Mouse (Mus musculus): ENCODE measurements at regions not wholly inside any gene's neighbourhood (a gene's known extent, or its start where the extent isn't known, plus 50 kb on each side); places are given as distances from the start of the nearest gene placed in this dataset.

DNA sequence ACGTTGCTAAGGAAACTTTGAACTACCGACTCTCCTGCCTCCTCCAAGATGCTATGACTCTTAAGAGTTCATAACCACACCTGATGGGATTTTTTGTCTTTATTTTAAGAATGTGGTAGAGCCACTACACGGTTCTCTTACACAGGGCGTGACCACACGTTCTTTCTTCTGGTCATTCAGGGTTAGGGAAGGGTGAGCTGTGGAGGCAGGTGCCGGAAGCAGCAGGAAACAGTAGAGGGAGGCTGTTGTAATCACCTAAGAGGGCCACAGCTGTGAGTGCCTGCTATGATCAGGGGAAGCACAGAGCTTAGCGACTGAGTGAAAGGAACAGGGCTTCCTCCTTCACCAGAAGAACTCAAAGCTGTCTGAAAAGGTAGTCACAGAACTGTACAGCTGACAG is 50.6 kb upstream of the Larp1 start:
- 47% methylated on average over 7 of the region's 7 CpGs for WGBS (ENCODE audit: insufficient replicate concordance)
- Histone ChIP-seq H3K36me3 (replicated peaks; ENCODE audit: control insufficient read depth, insufficient read depth, low read depth) (no peaks in the 10 kb centered on the region), H3K4me1 (replicated peaks; ENCODE audit: control insufficient read depth in 2 of 2, insufficient read depth in 2 of 2, low read length in 1 of 2) (peaks cover 79 to 85% of the 10 kb centered on the region in 2 experiments), H3K9ac (replicated peaks) (no peak overlapping the region), H3K27ac (peak overlapping the region; percentile 88), H3K27me3 (ENCODE audit: control insufficient read depth, insufficient read depth, low read length) (no peaks in the 10 kb centered on the region), H3K4me2 (ENCODE audit: low read depth) (no peak overlapping the region), H3K4me3 (ENCODE audit: insufficient read depth in 1 of 2, low read depth in 2 of 2, low read length in 2 of 2) (no peak overlapping the region), H3K9me3 (ENCODE audit: control insufficient read depth, low read length) (no peaks in the 10 kb centered on the region)
- TF ChIP-seq CTCF (IDR thresholded peaks at IDR 0.05; ENCODE audit: low read depth) (no peak), EP300 (IDR thresholded peaks at IDR 0.05; ENCODE audit: low read depth) (no peak)
- no peak for ATAC-seq (ENCODE audit: insufficient read depth)
- no peak for DNase-seq (ENCODE audit: low read depth in 3 of 3, low spot score in 3 of 3)

DNA sequence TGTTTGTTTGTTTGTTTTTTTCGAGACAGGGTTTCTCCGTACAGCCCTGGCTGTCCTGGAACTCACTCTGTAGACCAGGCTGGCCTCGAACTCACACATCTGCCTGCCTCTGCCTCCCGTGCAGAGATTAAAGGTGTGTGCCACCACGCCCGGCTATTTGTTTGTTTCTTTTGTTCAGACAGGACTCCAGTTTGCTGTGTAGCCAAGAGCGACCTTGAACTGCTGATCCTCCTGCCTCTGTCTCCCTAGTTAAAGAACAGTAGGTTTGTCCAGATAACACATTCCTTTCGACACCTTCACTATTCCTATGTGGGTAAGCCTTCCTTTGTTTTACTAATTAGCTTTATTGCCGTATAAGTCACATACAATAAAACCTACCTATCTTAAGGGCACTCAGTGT is 52.0 kb upstream of the Larp1 start:
- H3K9me3 ChIP-seq (ENCODE audit: control insufficient read depth, low read length) = no peaks in the 10 kb centered on the region
- H3K4me2 ChIP-seq (ENCODE audit: low read depth) = no peak overlapping the region
- no peak for TF ChIP-seq EP300 (IDR thresholded peaks at IDR 0.05; ENCODE audit: low read depth)
- TF ChIP-seq CTCF (IDR thresholded peaks at IDR 0.05; ENCODE audit: low read depth) = no peak
- DNase-seq (ENCODE audit: low read depth in 3 of 3, low spot score in 3 of 3) = no peak
- peak overlapping the region; percentile 45 for H3K27ac ChIP-seq
- no peaks in the 10 kb centered on the region for H3K36me3 ChIP-seq (replicated peaks; ENCODE audit: control insufficient read depth, insufficient read depth, low read depth)
- no peak overlapping the region for H3K4me3 ChIP-seq (ENCODE audit: insufficient read depth in 1 of 2, low read depth in 2 of 2, low read length in 2 of 2)
- H3K4me1 ChIP-seq (replicated peaks; ENCODE audit: control insufficient read depth in 2 of 2, insufficient read depth in 2 of 2, low read length in 1 of 2) = peaks cover 81 to 91% of the 10 kb centered on the region in 2 experiments
- H3K27me3 ChIP-seq (ENCODE audit: control insufficient read depth, insufficient read depth, low read length) = no peaks in the 10 kb centered on the region
- no peak for ATAC-seq (ENCODE audit: insufficient read depth)
- H3K9ac ChIP-seq (replicated peaks) = no peak overlapping the region
- 73% methylated on average over 9 of the region's 9 CpGs for WGBS (ENCODE audit: insufficient replicate concordance)

DNA sequence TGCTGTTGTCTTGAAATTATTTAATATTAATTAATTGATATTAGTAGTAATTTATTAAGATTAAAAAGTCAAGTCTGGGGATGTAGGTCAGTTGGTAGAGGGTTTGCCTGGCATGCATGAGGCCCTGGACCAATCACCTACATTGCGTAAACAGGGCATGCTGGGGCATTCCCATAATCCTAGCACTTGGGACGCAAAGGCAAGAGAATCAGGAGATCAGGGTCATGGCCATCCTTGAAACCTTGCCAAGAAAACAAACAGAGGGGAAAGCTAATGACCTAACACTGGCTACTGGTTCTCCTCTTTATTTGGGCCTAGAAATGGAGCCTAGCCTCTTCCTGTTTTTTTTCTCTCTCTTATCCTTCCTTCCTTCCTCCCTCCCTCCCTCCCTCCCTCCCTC is 52.8 kb upstream of the Larp1 start:
- Histone ChIP-seq H3K27me3 (ENCODE audit: control insufficient read depth, insufficient read depth, low read length) (no peaks in the 10 kb centered on the region), H3K4me1 (replicated peaks; ENCODE audit: control insufficient read depth in 2 of 2, insufficient read depth in 2 of 2, low read length in 1 of 2) (peaks cover 82 to 92% of the 10 kb centered on the region in 2 experiments), H3K4me2 (ENCODE audit: low read depth) (no peak overlapping the region), H3K9me3 (ENCODE audit: control insufficient read depth, low read length) (no peaks in the 10 kb centered on the region), H3K27ac (peak overlapping the region; percentile 97), H3K4me3 (ENCODE audit: insufficient read depth in 1 of 2, low read depth in 2 of 2, low read length in 2 of 2) (no peak overlapping the region), H3K36me3 (replicated peaks; ENCODE audit: control insufficient read depth, insufficient read depth, low read depth) (no peaks in the 10 kb centered on the region), H3K9ac (replicated peaks) (0 out of 2 replicates have a peak overlapping the region, but pooled peaks have one; percentile 14)
- WGBS (ENCODE audit: insufficient replicate concordance) = 94% methylated on average over 2 of the region's 2 CpGs
- no peak for TF ChIP-seq CTCF (IDR thresholded peaks at IDR 0.05; ENCODE audit: low read depth)
- TF ChIP-seq EP300 (IDR thresholded peaks at IDR 0.05; ENCODE audit: low read depth) = no peak
- ATAC-seq (ENCODE audit: insufficient read depth) = no peak
- DNase-seq (ENCODE audit: low read depth in 3 of 3, low spot score in 3 of 3) = no peak

DNA sequence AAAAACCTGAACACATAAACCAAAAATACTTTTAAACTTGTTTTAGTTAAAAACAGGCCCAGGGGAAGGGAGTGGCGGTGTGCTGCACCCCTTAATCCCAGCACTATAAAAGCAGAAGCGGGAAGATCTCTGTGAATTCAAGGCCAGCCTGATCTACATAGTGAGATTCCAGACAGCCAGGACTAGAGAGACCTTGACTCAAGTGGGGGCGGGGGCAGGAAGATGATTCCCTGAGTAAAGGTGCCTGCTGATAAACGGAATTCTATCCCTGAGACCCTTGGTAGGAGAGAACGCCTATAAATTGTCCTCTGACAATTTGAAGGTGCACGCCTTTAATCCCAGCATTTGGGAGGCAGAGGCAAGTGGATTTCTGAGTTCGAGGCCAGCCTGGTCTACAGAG is 53.4 kb upstream of the Larp1 start:
- Histone ChIP-seq H3K27ac (peak overlapping the region; percentile 97), H3K4me1 (replicated peaks; ENCODE audit: control insufficient read depth in 2 of 2, insufficient read depth in 2 of 2, low read length in 1 of 2) (peaks cover 76 to 87% of the 10 kb centered on the region in 2 experiments), H3K9me3 (ENCODE audit: control insufficient read depth, low read length) (no peaks in the 10 kb centered on the region), H3K27me3 (ENCODE audit: control insufficient read depth, insufficient read depth, low read length) (no peaks in the 10 kb centered on the region), H3K4me2 (ENCODE audit: low read depth) (peak overlapping the region; percentile 70; the same call in 1 of the 2 replicates), H3K9ac (replicated peaks) (peak overlapping the region; percentile 75), H3K4me3 (ENCODE audit: insufficient read depth in 1 of 2, low read depth in 2 of 2, low read length in 2 of 2) (no peak overlapping the region), H3K36me3 (replicated peaks; ENCODE audit: control insufficient read depth, insufficient read depth, low read depth) (no peaks in the 10 kb centered on the region)
- no peak for TF ChIP-seq CTCF (IDR thresholded peaks at IDR 0.05; ENCODE audit: low read depth)
- no peak for DNase-seq (ENCODE audit: low read depth in 3 of 3, low spot score in 3 of 3)
- 76% methylated on average over 7 of the region's 7 CpGs for WGBS (ENCODE audit: insufficient replicate concordance)
- no peak for ATAC-seq (ENCODE audit: insufficient read depth)

DNA sequence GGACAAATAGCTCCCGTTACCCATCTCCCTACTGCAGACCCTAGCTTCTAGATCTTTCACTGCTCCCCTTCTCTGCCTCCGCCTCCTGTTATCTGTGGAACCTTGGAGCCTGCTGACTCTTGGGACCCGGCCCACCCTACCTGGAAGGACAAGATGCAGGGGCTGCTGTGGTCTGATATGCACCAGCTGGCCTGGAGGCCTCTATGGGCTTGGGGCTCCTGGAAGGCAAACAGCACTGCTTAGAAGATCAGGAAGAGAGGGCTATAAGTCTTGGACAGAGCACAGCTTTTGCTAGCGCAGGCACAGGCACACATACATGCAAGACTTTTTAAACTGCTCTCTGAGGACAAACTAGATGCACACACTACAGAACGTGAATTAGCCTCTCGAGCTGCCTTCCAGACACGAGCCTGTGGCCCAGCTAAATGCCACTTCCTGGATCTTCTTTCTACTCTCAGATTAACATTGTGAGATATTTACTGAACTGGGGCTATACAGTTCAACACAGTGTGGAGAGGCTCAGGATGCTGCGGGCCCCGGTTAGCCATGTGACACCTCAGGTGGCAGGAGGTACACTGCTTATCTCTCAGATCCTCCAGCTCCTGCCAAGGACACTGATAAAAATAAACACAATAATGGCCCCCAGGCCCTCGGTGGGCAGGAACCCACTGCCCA is 54.2 kb upstream of the Larp1 start:
- peak overlapping the region; percentile 28 to 31; a peak in 3 of 4 replicates for H3K4me3 ChIP-seq (ENCODE audit: insufficient read depth in 1 of 2, low read depth in 2 of 2, low read length in 2 of 2)
- 12% methylated on average over 10 of the region's 10 CpGs for WGBS (ENCODE audit: insufficient replicate concordance)
- H3K9ac ChIP-seq (replicated peaks) = peak overlapping the region; percentile 75
- H3K9me3 ChIP-seq (ENCODE audit: control insufficient read depth, low read length) = no peaks in the 10 kb centered on the region
- H3K4me1 ChIP-seq (replicated peaks; ENCODE audit: control insufficient read depth in 2 of 2, insufficient read depth in 2 of 2, low read length in 1 of 2) = peaks cover 70 to 80% of the 10 kb centered on the region in 2 experiments
- peak overlapping the region; percentile 70 for H3K4me2 ChIP-seq (ENCODE audit: low read depth)
- peak overlapping the region; percentile 97 for H3K27ac ChIP-seq
- peak; percentile 89 to 95 (median 94) for DNase-seq (ENCODE audit: low read depth in 3 of 3, low spot score in 3 of 3)
- ATAC-seq (ENCODE audit: insufficient read depth) = peak; percentile 89
- H3K36me3 ChIP-seq (replicated peaks; ENCODE audit: control insufficient read depth, insufficient read depth, low read depth) = no peaks in the 10 kb centered on the region
- no peaks in the 10 kb centered on the region for H3K27me3 ChIP-seq (ENCODE audit: control insufficient read depth, insufficient read depth, low read length)
- peak; percentile 96 for TF ChIP-seq EP300 (IDR thresholded peaks at IDR 0.05; ENCODE audit: low read depth)
- TF ChIP-seq CTCF (IDR thresholded peaks at IDR 0.05; ENCODE audit: low read depth) = no peak
